Mouse (Mus musculus) layer of hippocampus, adult 18-20 months (tissue): ENCODE measurements around the gene Mgat3. TPM values are rescaled to one million over a fixed set of nuclear protein-coding genes. Genes with fewer than 3 reads are reported as not detected.
A peak's percentile ranks its signal among the peaks of the same experiment; 100 is the strongest.

Source experiments
- DNase-seq, 2 experiments: peaks; one replicate each; pipeline ENCODE4 v3.0.0; 2022; ENCODE audit warnings: low spot score in 2 of 2
- total RNA-seq, 2 experiments: library from RNA; stranded (reverse); gene quantifications; 2 replicates each; pipeline ENCODE4 v1.2.3; 2021

Mgat3 gene
- total RNA-seq, 2 experiments from 2014 or later, result 114 to 118 TPM

- no peak for DNase-seq
Observed at GRCm38 (mm10) chr15:80223751-80224150, 50.2 kb downstream of the Mgat3 start.

GRCm38 (mm10) chr15:80225208-80225607 lies 51.7 kb downstream of the Mgat3 start:
- DNase-seq, result peak in 1 of 2 experiments; percentile 51

DNA sequence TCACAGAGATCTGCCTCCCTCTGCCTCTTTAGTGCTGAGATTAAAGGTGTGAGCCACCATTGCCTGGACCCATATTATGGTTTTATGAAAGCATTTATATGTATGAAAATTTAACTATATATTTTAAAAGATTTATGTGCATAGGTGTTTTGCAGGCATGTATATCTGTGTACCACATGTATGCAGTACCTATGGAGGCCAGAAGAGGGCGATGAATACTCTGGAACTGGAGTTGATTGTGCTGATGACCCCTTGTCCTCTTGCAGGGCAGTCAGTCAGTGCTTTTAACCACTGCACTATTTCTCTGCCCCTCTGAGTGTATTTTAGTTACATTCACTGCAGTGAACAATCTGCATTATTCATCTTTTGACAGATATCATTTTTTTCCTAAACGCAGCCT lies 52.3 kb downstream of the Mgat3 start:
- peak in 1 of 2 experiments; percentile 65 for DNase-seq

GRCm38 (mm10) chr15:80228071-80228800 lies 54.7 kb downstream of the Mgat3 start:
- no peak for DNase-seq

GRCm38 (mm10) chr15:80232331-80232730 lies 58.8 kb downstream of the Mgat3 start:
- no peak for DNase-seq

DNA sequence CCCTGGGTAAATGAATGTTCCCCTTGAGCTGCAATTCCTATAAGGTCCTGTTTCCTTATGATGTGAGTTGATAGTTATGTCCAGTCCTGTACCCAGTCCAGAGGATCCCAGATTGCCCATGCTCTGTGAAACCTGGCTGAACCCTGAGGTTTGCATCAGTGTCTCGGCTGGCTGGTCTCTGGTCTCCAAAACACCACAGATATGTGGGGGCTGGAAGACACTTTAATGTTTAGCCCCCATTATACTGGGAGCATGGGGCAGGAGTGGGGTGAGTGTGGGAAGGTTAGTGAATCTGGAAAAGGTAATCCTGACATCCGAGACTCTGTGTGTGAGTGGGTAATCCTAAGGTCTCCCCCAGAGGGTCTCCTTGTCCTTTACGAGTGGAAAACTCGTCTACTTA lies 59.5 kb downstream of the Mgat3 start:
- DNase-seq, result no peak

GRCm38 (mm10) chr15:80233733-80234509 lies 60.4 kb downstream of the Mgat3 start, which contains the start of gene Mief1:
Gene Mief1 (plus strand): TSS chr15:80234018.
- peak; percentile 95 to 98 for DNase-seq

DNA sequence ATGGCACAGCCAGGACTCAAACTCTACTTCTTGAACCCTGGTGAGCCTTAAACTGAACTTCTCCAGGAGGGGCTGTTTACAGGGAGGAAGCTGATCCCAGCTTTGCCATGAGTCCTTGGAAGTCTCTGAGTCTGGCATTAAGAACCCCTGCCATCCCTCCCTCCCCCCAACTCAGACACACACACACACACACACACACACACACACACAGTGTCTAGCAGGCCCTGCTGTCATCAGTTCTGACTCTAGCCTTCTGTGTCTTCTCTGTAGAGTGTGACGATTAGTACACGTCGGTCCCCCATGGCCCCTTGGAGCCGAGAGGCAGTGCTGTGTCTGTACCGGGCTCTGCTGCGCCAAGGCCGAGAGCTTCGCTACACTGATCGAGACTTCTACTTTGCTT lies 62.0 kb downstream of the Mgat3 start, which contains the start of gene AC140267.1:
TSS of gene AC140267.1 (plus strand) at position 301 of the 400 bp plus-strand sequence.
- DNase-seq, result no peak

- no peak for DNase-seq
Observed at GRCm38 (mm10) chr15:80248135-80248534, 74.6 kb downstream of the Mgat3 start.

- DNase-seq, result no peak
Observed at GRCm38 (mm10) chr15:80248596-80248995, 75.1 kb downstream of the Mgat3 start.

- no peak for DNase-seq
Observed at GRCm38 (mm10) chr15:80249672-80250071, 76.2 kb downstream of the Mgat3 start.

DNA sequence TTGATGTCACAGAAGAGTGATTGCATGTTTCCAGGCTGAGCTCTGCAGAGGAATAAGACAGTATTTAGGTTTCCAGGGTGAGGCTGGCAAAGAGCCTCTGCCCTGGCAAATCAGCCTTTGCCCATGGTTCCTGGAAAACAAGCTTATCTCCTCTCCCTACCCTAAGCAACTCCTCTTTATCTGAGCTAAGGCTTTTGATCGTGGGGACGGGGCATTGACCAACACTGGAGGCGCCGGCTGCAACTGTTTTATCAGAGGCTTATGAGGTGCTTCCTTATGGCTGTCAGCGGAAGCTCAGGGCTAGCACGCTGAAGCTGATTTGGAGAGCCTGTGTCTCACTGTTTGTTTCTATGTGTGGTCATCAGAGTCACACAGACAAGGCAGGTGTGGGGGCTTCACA lies 77.1 kb downstream of the Mgat3 start:
- DNase-seq, result no peak

DNA sequence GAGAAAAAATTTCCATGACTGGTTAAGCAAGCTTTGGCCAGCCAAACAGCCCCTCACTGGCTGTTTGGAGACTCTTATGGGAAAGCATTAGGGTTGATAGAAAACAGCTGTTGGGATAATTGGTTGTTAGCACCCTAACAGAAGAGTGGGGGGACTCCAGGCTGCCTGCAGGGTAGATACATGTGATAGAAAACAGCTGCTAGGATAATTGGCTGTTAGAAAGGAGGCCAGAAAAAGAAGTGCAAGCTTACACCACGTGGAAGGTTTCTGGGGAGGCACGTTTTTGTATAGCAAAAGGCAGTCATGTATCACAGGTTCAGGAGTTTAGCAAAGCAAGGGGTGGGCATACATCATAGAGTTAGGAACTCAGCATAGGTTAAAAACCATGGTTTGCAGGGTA lies 80.0 kb downstream of the Mgat3 start:
- no peak for DNase-seq

DNA sequence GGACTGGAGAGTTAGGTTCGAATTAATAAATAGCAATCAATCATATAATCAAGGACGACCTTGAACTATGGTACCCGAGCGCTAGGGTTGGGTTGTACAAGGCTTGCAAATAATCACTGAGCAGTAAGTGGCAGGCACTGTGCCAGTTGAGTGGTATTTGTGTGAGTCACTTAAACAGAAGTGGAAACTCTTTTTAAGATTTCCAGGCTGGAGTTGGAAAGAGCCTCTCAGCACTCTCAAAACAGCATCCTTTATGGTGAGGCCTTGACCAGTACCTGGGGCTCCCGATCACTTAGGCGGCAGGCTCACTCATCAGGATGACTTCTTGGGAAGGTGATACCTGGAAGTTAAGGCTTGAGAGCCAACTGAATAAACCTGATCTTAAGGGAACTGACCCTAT lies 80.7 kb downstream of the Mgat3 start:
- peak in 1 of 2 experiments; percentile 50 for DNase-seq

- DNase-seq, result peak; percentile 99
Observed at GRCm38 (mm10) chr15:80254847-80255645, 81.5 kb downstream of the Mgat3 start, which contains the start of gene Atf4. Gene Atf4 (plus strand): TSS chr15:80255184.

DNA sequence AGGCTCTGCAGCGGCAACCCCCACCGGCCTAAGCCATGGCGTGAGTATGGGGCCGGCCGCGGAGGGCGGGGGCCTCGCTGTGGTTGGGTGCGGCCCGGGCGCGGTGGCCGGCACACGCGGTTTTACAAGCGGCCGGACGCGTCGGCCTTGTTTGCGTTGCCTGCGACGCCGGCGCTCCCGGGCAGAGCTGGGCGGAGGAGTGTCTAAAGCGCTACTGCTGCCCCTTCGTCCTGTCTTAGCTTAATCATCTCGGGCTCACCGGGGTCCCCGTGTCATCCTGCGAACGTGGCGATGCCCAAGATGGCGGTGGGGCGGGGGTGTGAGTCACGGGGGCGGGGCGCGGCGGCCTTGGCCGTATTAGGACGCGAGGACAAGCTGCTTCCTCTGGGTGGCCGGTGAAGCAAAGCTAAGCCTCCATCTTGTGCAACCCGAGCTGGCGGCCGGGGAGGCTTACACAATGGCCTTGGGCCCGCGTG lies 82.2 kb downstream of the Mgat3 start:
- peak in 1 of 2 experiments; percentile 64 for DNase-seq

DNA sequence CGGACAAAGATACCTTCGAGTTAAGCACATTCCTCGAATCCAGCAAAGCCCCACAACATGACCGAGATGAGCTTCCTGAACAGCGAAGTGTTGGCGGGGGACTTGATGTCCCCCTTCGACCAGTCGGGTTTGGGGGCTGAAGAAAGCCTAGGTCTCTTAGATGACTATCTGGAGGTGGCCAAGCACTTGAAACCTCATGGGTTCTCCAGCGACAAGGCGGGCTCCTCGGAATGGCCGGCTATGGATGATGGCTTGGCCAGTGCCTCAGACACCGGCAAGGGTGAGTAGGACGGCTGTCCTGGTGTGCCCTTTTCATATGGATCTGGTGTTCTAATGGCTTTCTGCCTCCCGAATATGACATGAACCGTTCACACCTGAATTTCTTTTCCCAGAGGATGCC lies 82.7 kb downstream of the Mgat3 start:
- DNase-seq, result no peak

DNA sequence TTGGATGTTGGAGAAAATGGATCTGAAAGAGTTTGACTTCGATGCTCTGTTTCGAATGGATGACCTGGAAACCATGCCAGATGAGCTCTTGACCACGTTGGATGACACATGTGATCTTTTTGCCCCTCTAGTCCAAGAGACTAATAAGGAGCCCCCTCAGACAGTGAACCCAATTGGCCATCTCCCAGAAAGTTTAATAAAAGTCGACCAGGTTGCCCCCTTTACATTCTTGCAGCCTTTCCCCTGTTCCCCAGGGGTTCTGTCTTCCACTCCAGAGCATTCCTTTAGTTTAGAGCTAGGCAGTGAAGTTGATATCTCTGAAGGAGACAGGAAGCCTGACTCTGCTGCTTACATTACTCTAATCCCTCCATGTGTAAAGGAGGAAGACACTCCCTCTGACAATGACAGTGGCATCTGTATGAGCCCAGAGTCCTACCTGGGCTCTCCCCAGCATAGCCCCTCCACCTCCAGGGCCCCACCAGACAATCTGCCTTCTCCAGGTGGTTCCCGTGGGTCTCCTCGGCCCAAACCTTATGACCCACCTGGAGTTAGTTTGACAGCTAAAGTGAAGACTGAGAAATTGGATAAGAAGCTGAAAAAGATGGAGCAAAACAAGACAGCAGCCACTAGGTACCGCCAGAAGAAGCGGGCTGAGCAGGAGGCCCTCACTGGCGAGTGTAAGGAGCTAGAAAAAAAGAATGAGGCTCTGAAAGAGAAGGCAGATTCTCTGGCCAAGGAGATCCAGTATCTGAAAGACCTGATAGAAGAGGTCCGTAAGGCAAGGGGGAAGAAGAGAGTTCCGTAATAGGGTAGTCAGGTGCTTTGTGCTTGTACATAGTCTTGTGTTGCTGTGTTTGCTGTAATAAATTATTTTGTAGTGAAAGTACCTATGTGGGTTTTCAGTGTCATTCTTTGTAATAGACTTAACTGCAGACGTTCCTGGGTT lies 83.4 kb downstream of the Mgat3 start:
- DNase-seq, result no peak

GRCm38 (mm10) chr15:80257602-80258239 lies 84.2 kb downstream of the Mgat3 start:
- no peak for DNase-seq
